Mouse (Mus musculus) forebrain, postnatal 0 days (tissue): ENCODE data around the gene Gbp8. TPM values are rescaled to one million over a fixed set of nuclear protein-coding genes. Genes with fewer than 3 reads are reported as not detected.
"Not testable (repeated sequence)": the region's sequence is repeated elsewhere in the genome, so short reads cannot be mapped to it uniquely, and the experiment has no call there.

Experiments
- ATAC-seq: fragments of 200-750 bp; cut with Nextera tagmentation; 2 replicates; pipeline ENCODE4 v1.8.0; 2017; ENCODE audit warnings: mild to moderate bottlenecking, moderate library complexity
- DNase-seq: peaks from one replicate; pipeline ENCODE4 v3.0.0-alpha.2; 2015
- H3K27ac ChIP-seq: fragments of 300-500 bp; sonication (generic); 2 replicates; pipeline ENCODE4 v1.5.1; 2014; ENCODE audit warnings: low read depth, mild to moderate bottlenecking, antibody characterized with exemption, low read length, moderate library complexity, mixed read lengths
- H3K27me3 ChIP-seq: fragments of 300-500 bp; sonication (generic); 2 replicates; pipeline ENCODE4 v1.6.1; 2014; ENCODE audit warnings: mild to moderate bottlenecking, low read length, mixed read lengths; ENCODE audit not compliant: insufficient read depth
- H3K36me3 ChIP-seq: fragments of 300-500 bp; sonication (generic); 2 replicates; pipeline ENCODE4 v1.6.1; 2014; ENCODE audit warnings: mild to moderate bottlenecking, moderate library complexity; ENCODE audit not compliant: insufficient read depth
- H3K4me1 ChIP-seq: fragments of 300-500 bp; sonication (generic); 2 replicates; pipeline ENCODE4 v1.6.1; 2014; ENCODE audit warnings: antibody characterized with exemption; ENCODE audit not compliant: insufficient read depth
- H3K4me2 ChIP-seq: fragments of 300-500 bp; sonication (generic); 2 replicates; pipeline ENCODE4 v1.6.1; 2014; ENCODE audit warnings: low read depth, mild to moderate bottlenecking, moderate library complexity
- H3K4me3 ChIP-seq: fragments of 300-500 bp; sonication (generic); 2 replicates; pipeline ENCODE4 v1.5.1; 2014; ENCODE audit warnings: low read depth, low read length, mixed read lengths
- H3K9ac ChIP-seq: fragments of 300-500 bp; sonication (generic); 2 replicates; pipeline ENCODE4 v1.6.1; 2014; ENCODE audit warnings: mild to moderate bottlenecking
- H3K9me3 ChIP-seq: fragments of 300-500 bp; sonication (generic); 2 replicates; pipeline ENCODE4 v1.6.1; 2016; ENCODE audit warnings: low read length
- CTCF ChIP-seq: sonication (generic); IDR thresholded peaks from 2 replicates; pipeline ENCODE4 v1.5.1; 2016; ENCODE audit warnings: antibody characterized with exemption, control low read depth, low read depth
- WGBS: fragments of 180-500 bp; shearing (Covaris S2); extraction: QIAGEN DNeasy Blood & Tissue Kit; methylation state at CpG from one replicate; pipeline ENCODE4 v1.1.7; 2014; 5-methylcytosine and 5-hydroxymethylcytosine counted together
- polyA plus RNA-seq: library from polyadenylated mRNA; unstranded; fragments of >200 nt; fragmentation: Nextera tagmentation; extraction: Ambion mirVana; gene quantifications from 2 replicates; pipeline ENCODE4 v1.2.1, GENCODE M21; 2015
- total RNA-seq: library from RNA; depleted of rRNA; stranded (reverse); fragments of >200 nt; gene quantifications from 2 replicates; pipeline ENCODE4 v1.2.3, GENCODE M21; 2014; rRNA removed

Gene Gbp8
- total RNA-seq (0.08 TPM in 1 of 2 replicates, not detected in the other), polyA plus RNA-seq (0.22 and 0.23 TPM in 2 replicates)

GRCm38 (mm10) chr5:105139409-105140088 is at the start of gene Gbp8, which contains the start of the genes Gbp9 and Gbp4:
Gbp8 (minus strand) TSS chr5:105139540.
Gbp9 (minus strand) TSS chr5:105139539.
Gbp4 (minus strand) TSS chr5:105139586.
- not testable (repeated sequence) for ATAC-seq, H3K4me2 ChIP-seq, H3K9ac ChIP-seq, DNase-seq, H3K36me3 ChIP-seq, H3K4me1 ChIP-seq, H3K4me3 ChIP-seq, H3K27me3 ChIP-seq, H3K9me3 ChIP-seq, H3K27ac ChIP-seq
- WGBS: 27% methylated on average over 2 of the region's 2 CpGs

GRCm38 (mm10) chr5:105181446-105181845 is 42.1 kb upstream of the Gbp8 start:
- Histone ChIP-seq H3K4me1 (no peaks in the 10 kb centered on the region), H3K4me3 (no peak overlapping the region), H3K9me3 (no peaks in the 10 kb centered on the region), H3K27me3 (no peaks in the 10 kb centered on the region), H3K4me2 (no peak overlapping the region), H3K9ac (no peak overlapping the region), H3K27ac (no peak overlapping the region), H3K36me3 (no peaks in the 10 kb centered on the region)
- TF ChIP-seq CTCF: no peak
- ATAC-seq: no peak
- DNase-seq: no peak

DNA sequence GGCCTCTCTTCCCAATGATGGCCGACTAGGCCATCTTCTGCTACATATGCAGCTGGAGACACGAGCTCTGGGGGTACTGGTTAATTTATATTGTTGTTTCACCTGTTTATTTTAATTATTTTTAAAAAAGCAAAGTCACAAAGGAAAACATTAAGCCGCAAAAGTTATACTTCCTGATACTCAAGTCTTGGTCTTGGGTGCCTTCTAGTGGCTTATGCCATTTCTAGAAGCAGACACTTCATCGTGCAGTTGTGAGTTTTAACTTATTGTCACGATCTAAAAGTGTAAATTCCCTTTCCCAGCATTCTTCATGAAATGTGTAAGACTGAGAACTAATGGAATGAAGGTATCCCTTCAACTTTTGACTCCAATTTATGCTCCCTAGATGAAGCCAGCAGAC is 17.2 kb upstream of the Gbp8 start:
- WGBS: 80% methylated on average over 5 of the region's 5 CpGs
- Histone ChIP-seq H3K4me1 (no peaks in the 10 kb centered on the region), H3K27ac (no peak overlapping the region), H3K4me3 (no peak overlapping the region), H3K36me3 (no peaks in the 10 kb centered on the region), H3K27me3 (no peaks in the 10 kb centered on the region), H3K4me2 (no peak overlapping the region), H3K9me3 (no peaks in the 10 kb centered on the region), H3K9ac (no peak overlapping the region)
- no peak for ATAC-seq
- DNase-seq: no peak
- TF ChIP-seq CTCF: no peak

- Histone ChIP-seq H3K36me3 (no peaks in the 10 kb centered on the region), H3K27me3 (no peaks in the 10 kb centered on the region), H3K9ac (no peak overlapping the region), H3K4me1 (no peaks in the 10 kb centered on the region), H3K4me2 (no peak overlapping the region), H3K27ac (no peak overlapping the region), H3K9me3 (no peaks in the 10 kb centered on the region), H3K4me3 (no peak overlapping the region)
- DNase-seq: no peak
- no peak for ATAC-seq
- TF ChIP-seq CTCF: no peak
Observed at GRCm38 (mm10) chr5:105154049-105154448, 14.7 kb upstream of the Gbp8 start.

DNA sequence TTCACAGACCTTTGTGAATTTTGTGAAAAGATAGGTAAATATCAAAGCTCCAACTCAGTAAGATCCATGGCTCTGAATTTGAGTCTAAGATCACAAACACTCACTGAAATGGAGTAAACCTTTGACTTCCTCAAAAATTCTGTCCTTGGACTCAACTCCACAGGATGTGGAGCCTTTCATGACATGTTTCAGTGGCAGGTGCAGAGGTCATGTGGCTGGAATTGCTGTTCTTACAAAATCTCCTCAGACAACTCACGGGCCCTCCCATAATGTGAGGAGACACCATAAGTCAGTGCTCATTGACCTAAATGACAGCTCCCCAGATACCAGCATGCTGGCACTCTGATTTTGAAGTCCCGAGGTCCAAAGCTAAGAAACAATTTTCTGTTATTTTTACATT is 8.7 kb upstream of the Gbp8 start:
- H3K4me2 ChIP-seq, DNase-seq, H3K4me3 ChIP-seq, H3K4me1 ChIP-seq, H3K9me3 ChIP-seq, ATAC-seq, H3K36me3 ChIP-seq, H3K27ac ChIP-seq, H3K27me3 ChIP-seq, H3K9ac ChIP-seq: not testable (repeated sequence)
- 83% methylated on average over 2 of the region's 2 CpGs for WGBS

DNA sequence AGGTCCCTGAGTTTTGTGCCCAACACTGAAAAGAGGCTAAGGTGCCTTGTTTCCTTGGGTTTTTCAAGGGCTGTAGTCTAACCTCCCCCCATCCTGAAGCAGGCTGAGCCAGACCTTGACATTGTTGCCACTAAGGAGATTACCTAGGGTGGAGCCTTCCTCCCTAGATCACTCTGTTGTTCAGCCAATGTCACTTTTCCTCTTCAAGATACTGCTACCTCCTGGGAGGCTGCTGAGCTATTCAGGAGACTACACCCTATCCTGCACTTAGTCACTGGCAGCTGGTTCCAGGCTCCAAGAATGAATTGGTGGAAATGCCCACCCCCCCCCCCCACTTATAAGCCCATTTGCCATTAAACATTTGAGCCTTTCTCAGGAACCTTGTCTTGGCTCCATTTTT is 7.1 kb upstream of the Gbp8 start:
- no peak overlapping the region for H3K4me3 ChIP-seq
- no peaks in the 10 kb centered on the region for H3K9me3 ChIP-seq
- H3K27ac ChIP-seq: no peak overlapping the region
- no peaks in the 10 kb centered on the region for H3K27me3 ChIP-seq
- TF ChIP-seq CTCF: no peak
- H3K4me2 ChIP-seq: no peak overlapping the region
- ATAC-seq: no peak
- no peak overlapping the region for H3K9ac ChIP-seq
- H3K4me1 ChIP-seq: no peaks in the 10 kb centered on the region
- H3K36me3 ChIP-seq: no peaks in the 10 kb centered on the region
- DNase-seq: no peak

GRCm38 (mm10) chr5:105145731-105146130 is 6.4 kb upstream of the Gbp8 start:
- H3K27me3 ChIP-seq, DNase-seq, H3K4me2 ChIP-seq, H3K36me3 ChIP-seq, H3K9me3 ChIP-seq, H3K4me3 ChIP-seq, ATAC-seq, H3K9ac ChIP-seq, H3K4me1 ChIP-seq, H3K27ac ChIP-seq: not testable (repeated sequence)
- 58% methylated on average over 3 of the region's 3 CpGs for WGBS

DNA sequence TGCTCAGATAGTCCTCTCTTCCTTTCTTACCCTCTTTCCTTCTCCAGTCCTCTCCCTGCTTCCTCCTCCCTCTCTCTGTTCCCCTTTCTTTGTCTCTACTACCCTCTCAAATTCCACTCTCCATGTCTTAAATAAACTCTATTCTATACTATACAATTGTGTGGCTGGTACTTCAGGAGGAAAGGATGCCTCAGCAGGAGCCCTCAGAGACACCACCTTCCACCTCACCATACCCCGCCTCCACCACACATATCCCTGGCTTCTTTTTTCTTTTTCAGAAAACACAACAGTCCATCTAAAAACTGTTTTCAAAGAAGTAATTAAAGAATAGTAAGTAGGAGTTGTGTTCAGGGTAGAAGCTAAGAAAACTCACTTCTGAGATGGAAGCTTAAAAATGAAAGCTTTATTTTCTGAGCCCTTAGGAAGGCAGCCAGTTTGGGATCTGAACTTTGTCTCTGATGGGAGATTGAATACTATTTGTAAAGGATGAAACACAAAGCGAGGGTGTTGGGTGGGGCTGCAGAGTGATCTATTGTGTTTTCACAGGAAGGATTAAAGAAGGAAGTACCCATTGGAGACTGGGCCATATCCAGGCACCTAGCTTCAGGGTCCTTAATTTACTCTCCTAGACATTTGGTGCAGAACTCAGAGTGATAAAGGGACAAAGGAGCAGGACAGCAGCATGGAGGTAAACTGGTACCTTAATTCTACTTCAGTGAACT is 910 bp upstream of the Gbp8 start:
- H3K36me3 ChIP-seq, DNase-seq, ATAC-seq, H3K4me2 ChIP-seq, H3K9ac ChIP-seq, H3K9me3 ChIP-seq, H3K27ac ChIP-seq, H3K27me3 ChIP-seq, H3K4me3 ChIP-seq, H3K4me1 ChIP-seq: not testable (repeated sequence)
- 33% methylated on average over 2 of the region's 2 CpGs for WGBS
